Mouse (Mus musculus): Measurements from ENCODE around the gene Armc2. TPM values are rescaled to one million over a fixed set of nuclear protein-coding genes. Genes with fewer than 3 reads are reported as not detected.

Gene Armc2
- total and polyA plus RNA-seq, 2 experiments from 2014 or later: 6.3 to 13.6 TPM

- no peak for ATAC-seq (ENCODE audit: low FRiP score)
- no peak overlapping the region for H3K4me2 ChIP-seq (ENCODE audit: low read depth, low read length, poor library complexity, severe bottlenecking)
Observed at GRCm38 (mm10) chr10:41931962-41932361, 86.3 kb downstream of the Armc2 start.

DNA sequence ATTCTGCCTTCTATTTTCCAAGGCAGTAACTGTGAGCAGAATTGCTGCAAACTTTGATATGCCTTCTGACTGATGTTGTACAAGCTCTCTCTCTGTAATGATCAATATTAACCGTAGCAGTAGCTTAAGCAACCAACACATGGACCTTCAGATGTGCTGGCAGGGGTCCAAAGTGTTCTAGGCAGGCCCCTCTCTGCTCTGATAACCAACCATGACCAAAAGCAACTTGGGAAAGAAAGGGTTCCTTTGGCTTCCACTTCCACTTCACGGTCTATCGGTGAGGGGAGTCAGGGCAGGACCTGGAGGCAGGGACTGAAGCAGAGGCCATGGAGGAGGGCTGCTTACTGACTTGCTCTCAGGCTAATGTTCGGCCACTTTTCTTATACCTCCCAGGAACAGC, 87.3 kb downstream of the Armc2 start:
- no peak for TF ChIP-seq CTCF (IDR thresholded peaks at IDR 0.05)

More at GRCm38 (mm10) chr10:41931962-41932361, 86.3 kb downstream of the Armc2 start:
- no peaks in the 10 kb centered on the region for H3K36me3 ChIP-seq (ENCODE audit: insufficient read depth, low read length)
- H3K27me3 ChIP-seq (ENCODE audit: insufficient read depth, low read length): no peaks in the 10 kb centered on the region
- peak; percentile 81 for DNase-seq (ENCODE audit: low spot score)
- TF ChIP-seq CTCF (IDR thresholded peaks at IDR 0.05): no peak
- H3K9me3 ChIP-seq (ENCODE audit: low read length): no peaks in the 10 kb centered on the region
- H3K27ac ChIP-seq (ENCODE audit: low read depth, low read length): no peak overlapping the region
- no peak overlapping the region for H3K9ac ChIP-seq (replicated peaks; ENCODE audit: low read length, poor library complexity, severe bottlenecking)
- peaks cover 3% of the 10 kb centered on the region; the same call in 1 of the 2 replicates for H3K4me1 ChIP-seq (ENCODE audit: insufficient read depth, low read length)
- WGBS: 50% methylated on average over 12 of the region's 12 CpGs
- no peak overlapping the region for H3K4me3 ChIP-seq (ENCODE audit: low read depth, low read length)

GRCm38 (mm10) chr10:41926726-41927125, 91.5 kb downstream of the Armc2 start:
- H3K4me1 ChIP-seq (ENCODE audit: insufficient read depth, low read length): no peaks in the 10 kb centered on the region; the same call in 1 of the 2 replicates
- no peaks in the 10 kb centered on the region for H3K27me3 ChIP-seq (ENCODE audit: insufficient read depth, low read length)
- ATAC-seq (ENCODE audit: low FRiP score) (peak; percentile 42; the same call in 1 of the 2 replicates), DNase-seq (ENCODE audit: low spot score) (peak; percentile 59)
- no peak overlapping the region for H3K9ac ChIP-seq (replicated peaks; ENCODE audit: low read length, poor library complexity, severe bottlenecking)
- H3K4me3 ChIP-seq (ENCODE audit: low read depth, low read length): no peak overlapping the region
- WGBS: 61% methylated on average over 14 of the region's 14 CpGs
- H3K36me3 ChIP-seq (ENCODE audit: insufficient read depth, low read length): no peaks in the 10 kb centered on the region
- no peak overlapping the region for H3K4me2 ChIP-seq (ENCODE audit: low read depth, low read length, poor library complexity, severe bottlenecking)
- no peak for TF ChIP-seq CTCF (IDR thresholded peaks at IDR 0.05)
- H3K27ac ChIP-seq (ENCODE audit: low read depth, low read length): no peak overlapping the region
- H3K9me3 ChIP-seq (ENCODE audit: low read length): no peaks in the 10 kb centered on the region

More for the DNA sequence above, 87.3 kb downstream of the Armc2 start:
- no peak overlapping the region for H3K27ac ChIP-seq (ENCODE audit: low read depth, low read length)
- H3K4me2 ChIP-seq (ENCODE audit: low read depth, low read length, poor library complexity, severe bottlenecking): no peak overlapping the region
- DNase-seq (ENCODE audit: low spot score) (no peak), ATAC-seq (ENCODE audit: low FRiP score) (no peak)
- no peak overlapping the region for H3K4me3 ChIP-seq (ENCODE audit: low read depth, low read length)
- no peaks in the 10 kb centered on the region for H3K27me3 ChIP-seq (ENCODE audit: insufficient read depth, low read length)
- no peaks in the 10 kb centered on the region for H3K9me3 ChIP-seq (ENCODE audit: low read length)
- no peaks in the 10 kb centered on the region for H3K36me3 ChIP-seq (ENCODE audit: insufficient read depth, low read length)
- 52% methylated on average over 4 of the region's 4 CpGs for WGBS
- no peak overlapping the region for H3K9ac ChIP-seq (replicated peaks; ENCODE audit: low read length, poor library complexity, severe bottlenecking)
- peaks cover 3% of the 10 kb centered on the region; the same call in 1 of the 2 replicates for H3K4me1 ChIP-seq (ENCODE audit: insufficient read depth, low read length)

DNA sequence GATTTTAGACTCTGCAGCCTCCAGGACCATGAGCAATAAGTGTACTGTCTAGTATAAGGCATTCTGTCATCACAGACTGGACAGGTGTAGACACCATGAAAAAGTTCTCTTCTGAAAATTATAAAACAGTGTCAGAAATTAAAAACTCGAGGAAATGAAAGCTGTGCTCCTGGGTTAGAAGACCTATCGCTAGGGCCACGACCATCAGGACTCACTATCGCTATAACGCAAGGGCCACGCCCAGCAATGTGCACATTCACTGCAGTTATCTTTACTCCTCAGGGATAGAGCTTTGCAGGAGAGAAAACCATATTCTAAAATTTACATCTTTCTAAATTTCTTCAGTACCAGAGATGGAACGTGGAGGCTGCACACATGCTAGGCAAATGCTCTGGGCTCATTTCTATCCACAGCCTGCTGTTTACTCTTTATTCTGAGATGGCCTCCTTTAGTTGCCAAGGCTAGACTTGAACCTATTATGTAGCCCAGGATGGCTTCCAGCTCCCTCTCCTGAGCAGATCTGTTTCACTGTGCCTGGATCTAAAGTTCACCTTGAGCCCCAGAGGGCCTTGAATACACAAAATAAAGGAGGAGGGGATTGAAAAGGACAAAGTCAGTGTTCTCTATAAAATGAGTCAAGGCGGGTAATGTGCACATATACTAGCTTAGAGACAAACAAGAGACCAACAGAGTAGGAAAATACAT, 105.8 kb downstream of the Armc2 start:
- no peak overlapping the region for H3K4me3 ChIP-seq (ENCODE audit: low read depth, low read length)
- WGBS: 93% methylated on average over 8 of the region's 8 CpGs
- no peak overlapping the region for H3K4me2 ChIP-seq (ENCODE audit: low read depth, low read length, poor library complexity, severe bottlenecking)
- no peak for ATAC-seq (ENCODE audit: low FRiP score)
- no peak for DNase-seq (ENCODE audit: low spot score)
- no peaks in the 10 kb centered on the region for H3K4me1 ChIP-seq (ENCODE audit: insufficient read depth, low read length)
- H3K9me3 ChIP-seq (ENCODE audit: low read length): no peaks in the 10 kb centered on the region
- H3K9ac ChIP-seq (replicated peaks; ENCODE audit: low read length, poor library complexity, severe bottlenecking): no peak overlapping the region
- H3K27me3 ChIP-seq (ENCODE audit: insufficient read depth, low read length): no peaks in the 10 kb centered on the region
- no peak overlapping the region for H3K27ac ChIP-seq (ENCODE audit: low read depth, low read length)
- peaks cover 6% of the 10 kb centered on the region; the same call in 1 of the 2 replicates for H3K36me3 ChIP-seq (ENCODE audit: insufficient read depth, low read length)
- TF ChIP-seq CTCF (IDR thresholded peaks at IDR 0.05): no peak

GRCm38 (mm10) chr10:41908899-41909298, 109.3 kb downstream of the Armc2 start:
- TF ChIP-seq CTCF (IDR thresholded peaks at IDR 0.05): no peak
- Histone ChIP-seq H3K27me3 (ENCODE audit: insufficient read depth, low read length) (no peaks in the 10 kb centered on the region), H3K4me1 (ENCODE audit: insufficient read depth, low read length) (no peaks in the 10 kb centered on the region), H3K4me3 (ENCODE audit: low read depth, low read length) (no peak overlapping the region), H3K9me3 (ENCODE audit: low read length) (no peaks in the 10 kb centered on the region), H3K9ac (replicated peaks; ENCODE audit: low read length, poor library complexity, severe bottlenecking) (no peak overlapping the region), H3K36me3 (ENCODE audit: insufficient read depth, low read length) (peaks cover 21% of the 10 kb centered on the region), H3K4me2 (ENCODE audit: low read depth, low read length, poor library complexity, severe bottlenecking) (no peak overlapping the region), H3K27ac (ENCODE audit: low read depth, low read length) (no peak overlapping the region)
- WGBS: 57% methylated on average over 6 of the region's 6 CpGs
- ATAC-seq (ENCODE audit: low FRiP score) (peak; percentile 55; the same call in 1 of the 2 replicates), DNase-seq (ENCODE audit: low spot score) (peak; percentile 56)

- no peak for TF ChIP-seq CTCF (IDR thresholded peaks at IDR 0.05)
- Histone ChIP-seq H3K36me3 (ENCODE audit: insufficient read depth, low read length) (peaks cover 25% of the 10 kb centered on the region), H3K27ac (ENCODE audit: low read depth, low read length) (no peak overlapping the region), H3K9ac (replicated peaks; ENCODE audit: low read length, poor library complexity, severe bottlenecking) (no peak overlapping the region), H3K9me3 (ENCODE audit: low read length) (no peaks in the 10 kb centered on the region), H3K27me3 (ENCODE audit: insufficient read depth, low read length) (no peaks in the 10 kb centered on the region), H3K4me1 (ENCODE audit: insufficient read depth, low read length) (no peaks in the 10 kb centered on the region), H3K4me2 (ENCODE audit: low read depth, low read length, poor library complexity, severe bottlenecking) (no peak overlapping the region), H3K4me3 (ENCODE audit: low read depth, low read length) (no peak overlapping the region)
- 88% methylated on average over 4 of the region's 4 CpGs for WGBS
- DNase-seq (ENCODE audit: low spot score): no peak
- ATAC-seq (ENCODE audit: low FRiP score): no peak
Observed at GRCm38 (mm10) chr10:41907950-41908349, 110.3 kb downstream of the Armc2 start.
